Mouse (Mus musculus) CH12.LX (cell line): ENCODE measurements around the gene Pou2f3. TPM values are rescaled to one million over a fixed set of nuclear protein-coding genes. Genes with fewer than 3 reads are reported as not detected.

Experiments
- DNase-seq: peaks from one replicate; pipeline ENCODE4 v3.0.0-alpha.2; 2013; ENCODE audit errors: extremely low read depth
- H3K27ac ChIP-seq: 2 replicates; pipeline ENCODE4 v1.5.1; 2012; ENCODE audit warnings: low read depth, mild to moderate bottlenecking, control low read depth, moderate library complexity; ENCODE audit not compliant: insufficient read depth
- H3K27me3 ChIP-seq: replicated peaks from 2 replicates; pipeline ENCODE3; 2012; ENCODE audit warnings: inconsistent platforms
- H3K36me3 ChIP-seq, 2 experiments: replicated peaks in 1 of 2; 2 replicates each; pipeline versions ENCODE3 to v1.6.1; 2012; ENCODE audit warnings: inconsistent platforms in 1 of 2, low read length in 1 of 2, mild to moderate bottlenecking in 1 of 2, mixed read lengths in 1 of 2, moderate library complexity in 1 of 2; ENCODE audit not compliant: control insufficient read depth in 1 of 2, insufficient read depth in 1 of 2
- H3K4me1 ChIP-seq, 2 experiments: 2 replicates each; pipeline ENCODE4 v1.6.1; 2012; ENCODE audit warnings: inconsistent platforms in 1 of 2, moderate library complexity in 1 of 2; ENCODE audit not compliant: insufficient read depth in 2 of 2, control insufficient read depth in 1 of 2
- H3K4me2 ChIP-seq: 2 replicates; pipeline ENCODE4 v1.6.1; 2012; ENCODE audit warnings: low read depth, mild to moderate bottlenecking, control low read depth; ENCODE audit not compliant: poor library complexity, insufficient read depth, severe bottlenecking
- H3K4me3 ChIP-seq, 3 experiments: fragments of 150-350 bp in 1 of 3; sonication (generic) in 1 of 3; replicated peaks in 1 of 3; 2 replicates each; pipeline versions ENCODE3 to v1.5.1; 2011 to 2012; ENCODE audit warnings: low read depth in 2 of 3, low read length in 2 of 3, mild to moderate bottlenecking in 2 of 3, moderate library complexity in 2 of 3, control low read depth in 1 of 3, improper control_type of control experiment in 1 of 3, inconsistent platforms in 1 of 3, mixed read lengths in 1 of 3; ENCODE audit not compliant: poor library complexity in 1 of 3
- H3K79me2 ChIP-seq: replicated peaks from 2 replicates; pipeline ENCODE4 v1.6.1; 2012; ENCODE audit warnings: mild to moderate bottlenecking, moderate library complexity; ENCODE audit not compliant: control insufficient read depth, poor library complexity, insufficient read depth, severe bottlenecking; ENCODE audit errors: extremely low read depth
- H3K9ac ChIP-seq: 2 replicates; pipeline ENCODE4 v1.6.1; 2012; ENCODE audit warnings: low read depth, mild to moderate bottlenecking, control low read depth, moderate library complexity; ENCODE audit not compliant: insufficient read depth
- H3K9me3 ChIP-seq: replicated peaks from 2 replicates; pipeline ENCODE3; 2012; ENCODE audit warnings: low read length, inconsistent platforms, mixed read lengths
- CHD1 ChIP-seq: IDR thresholded peaks from 2 replicates; pipeline ENCODE4 v1.6.1; 2012; ENCODE audit warnings: low read depth, low read length, improper control_type of control experiment, inconsistent platforms
- CTCF ChIP-seq, 2 experiments: IDR thresholded peaks in 1 of 2; conservative IDR thresholded peaks in 1 of 2; 2 replicates each; pipeline ENCODE4 v1.5.1; 2011 to 2012; ENCODE audit warnings: low read depth in 2 of 2, low read length in 2 of 2, improper control_type of control experiment in 1 of 2, inconsistent platforms in 1 of 2, mild to moderate bottlenecking in 1 of 2, moderate library complexity in 1 of 2
- EP300 ChIP-seq: IDR thresholded peaks from 2 replicates; pipeline ENCODE4 v1.6.1; 2011; ENCODE audit warnings: low read length, improper control_type of control experiment
- ETS1 ChIP-seq: conservative IDR thresholded peaks from 2 replicates; pipeline ENCODE4 v1.6.1; 2012; ENCODE audit warnings: low read depth, mild to moderate bottlenecking, inconsistent platforms, low read length, improper control_type of control experiment, moderate library complexity
- HCFC1 ChIP-seq: IDR thresholded peaks from 2 replicates; pipeline ENCODE4 v1.6.1; 2012; ENCODE audit warnings: low read depth, mild to moderate bottlenecking, inconsistent platforms, low read length, improper control_type of control experiment
- IRF4 ChIP-seq: IDR thresholded peaks from 2 replicates; pipeline ENCODE4 v1.6.1; 2014; ENCODE audit warnings: low read depth, mild to moderate bottlenecking, inconsistent platforms, low read length, improper control_type of control experiment
- KAT2A ChIP-seq: IDR thresholded peaks from 2 replicates; pipeline ENCODE4 v1.6.1; 2012; ENCODE audit warnings: low read length, improper control_type of control experiment, inconsistent platforms; ENCODE audit not compliant: insufficient replicate concordance
- NELFE ChIP-seq: IDR thresholded peaks from 2 replicates; pipeline ENCODE4 v1.6.1; 2011; ENCODE audit warnings: low read depth, low read length, improper control_type of control experiment
- POLR2A ChIP-seq: IDR thresholded peaks from 2 replicates; pipeline ENCODE4 v1.6.1; 2011; ENCODE audit warnings: low read depth, mild to moderate bottlenecking, improper control_type of control experiment, low read length
- POLR2AphosphoS2 ChIP-seq: IDR thresholded peaks from 2 replicates; pipeline ENCODE4 v1.6.1; 2011; ENCODE audit warnings: low read depth, low read length, improper control_type of control experiment
- RAD21 ChIP-seq: IDR thresholded peaks from 2 replicates; pipeline ENCODE4 v1.6.1; 2011; ENCODE audit warnings: low read depth, mild to moderate bottlenecking, low read length, improper control_type of control experiment, moderate library complexity
- SIN3A ChIP-seq: IDR thresholded peaks from 2 replicates; pipeline ENCODE4 v1.6.1; 2012; ENCODE audit warnings: low read length, improper control_type of control experiment, inconsistent platforms
- TBP ChIP-seq: conservative IDR thresholded peaks from 2 replicates; pipeline ENCODE4 v1.6.1; 2011; ENCODE audit warnings: low read depth, low read length, improper control_type of control experiment
- TCF12 ChIP-seq: IDR thresholded peaks from 2 replicates; pipeline ENCODE4 v1.6.1; 2014; ENCODE audit warnings: low read depth, mild to moderate bottlenecking, inconsistent platforms, low read length, improper control_type of control experiment
- UBTF ChIP-seq: IDR thresholded peaks from 2 replicates; pipeline ENCODE4 v1.6.1; 2012; ENCODE audit warnings: low read depth, mild to moderate bottlenecking, inconsistent platforms, low read length, improper control_type of control experiment, moderate library complexity
- USF1 ChIP-seq: IDR thresholded peaks from 2 replicates; pipeline ENCODE4 v1.6.1; 2014; ENCODE audit warnings: low read depth, mild to moderate bottlenecking, inconsistent platforms, low read length, improper control_type of control experiment
- ZKSCAN1 ChIP-seq: IDR thresholded peaks from 2 replicates; pipeline ENCODE4 v1.6.1; 2012; ENCODE audit warnings: low read depth, inconsistent platforms, low read length, improper control_type of control experiment, borderline replicate concordance
- ZMIZ1 ChIP-seq: IDR thresholded peaks from 2 replicates; pipeline ENCODE4 v1.6.1; 2012; ENCODE audit warnings: low read depth, mild to moderate bottlenecking, inconsistent platforms, low read length, improper control_type of control experiment
- dilution Hi-C: fragments of 300-500 bp; cut with MboI; formaldehyde crosslinking; loops from 2 replicates; pipeline ENCODE4 v1.14.3; 2020; ENCODE audit warnings: low sequenced_read_pairs; ENCODE audit not compliant: extremely low pct_unique_long_range_greater_than_20kb, extremely low pct_ligation_motif_present
- in situ Hi-C: fragments of 300-500 bp; cut with MboI; formaldehyde crosslinking; loops from 3 replicates; pipeline ENCODE4 v1.14.3; 2019; ENCODE audit warnings: low sequenced_read_pairs, low pct_ligation_motif_present, low pct_unique_long_range_greater_than_20kb, mixed read lengths
- polyA plus RNA-seq: library from polyadenylated mRNA; unstranded; fragments of >175 nt; gene quantifications from 2 replicates; pipeline ENCODE4 v1.2.1, GENCODE M21; 2012; ENCODE audit warnings: low read depth; ENCODE audit not compliant: insufficient read length
- total RNA-seq, 2 experiments: library from RNA; depleted of rRNA; stranded (reverse); fragments of 300-350 nt in 1 of 2; fragments of >200 nt in 1 of 2; gene quantifications; 2 replicates each; pipeline ENCODE4 v1.2.3; 2012 to 2014

The Pou2f3 gene
- total and polyA plus RNA-seq, 3 experiments = 0.21 to 0.49 TPM; not detected in 1

DNA sequence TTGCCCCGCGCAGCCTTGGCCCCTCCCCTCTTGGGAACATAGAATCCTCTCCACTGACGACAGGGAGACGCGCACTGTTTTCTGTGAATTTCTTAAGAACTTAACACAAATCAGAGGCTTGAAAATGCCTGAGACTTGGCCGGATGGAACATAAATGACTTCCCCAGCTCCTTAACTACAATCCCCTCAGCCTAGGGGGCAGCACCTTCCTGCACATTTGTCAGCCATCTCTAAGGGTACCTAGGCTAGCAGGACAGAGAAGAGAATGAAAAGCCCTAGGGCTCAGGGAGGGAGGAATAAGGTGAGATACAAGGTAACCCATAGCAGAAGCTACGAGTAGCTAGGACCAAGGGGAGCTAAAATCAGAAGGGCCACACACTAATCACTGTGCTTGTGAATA lies 32.0 kb downstream of the Pou2f3 start:
- no peaks in the 10 kb centered on the region for H3K9me3 ChIP-seq
- H3K27me3 ChIP-seq = peaks cover 47% of the 10 kb centered on the region
- no peak overlapping the region for H3K9ac ChIP-seq
- no peaks in the 10 kb centered on the region for H3K36me3 ChIP-seq
- H3K27ac ChIP-seq = no peak overlapping the region
- H3K4me2 ChIP-seq = no peak overlapping the region
- H3K4me1 ChIP-seq = no peaks in the 10 kb centered on the region
- in situ Hi-C loops = no loop called here
- dilution Hi-C loops = no loop called here
- no peak for DNase-seq
- H3K4me3 ChIP-seq = no peak overlapping the region
- H3K79me2 ChIP-seq = no peaks in the 10 kb centered on the region
- TF ChIP-seq EP300 (no peak), POLR2A (no peak), RAD21 (peak; percentile 18), TCF12 (no peak), POLR2AphosphoS2 (no peak), ETS1 (no peak), USF1 (no peak), SIN3A (no peak), TBP (no peak), CTCF (conservative IDR thresholded peaks at IDR 0.05 in 1 of 2, IDR thresholded peaks at IDR 0.05 in 1 of 2; ENCODE audit: low read depth in 2 of 2, low read length in 2 of 2) (peak in 1 of 2 experiments; percentile 47; a peak in 2 of 4 replicates), KAT2A (no peak), ZKSCAN1 (no peak), ZMIZ1 (no peak), IRF4 (no peak), UBTF (no peak), HCFC1 (no peak), NELFE (no peak)

- Histone ChIP-seq H3K4me1 (no peaks in the 10 kb centered on the region), H3K9ac (no peak overlapping the region), H3K4me2 (no peak overlapping the region), H3K36me3 (no peaks in the 10 kb centered on the region), H3K27me3 (peaks cover 79% of the 10 kb centered on the region), H3K4me3 (no peak overlapping the region), H3K79me2 (no peaks in the 10 kb centered on the region), H3K9me3 (no peaks in the 10 kb centered on the region), H3K27ac (no peak overlapping the region)
- in situ Hi-C loops (no loop called here), dilution Hi-C loops (no loop called here)
- no peak for TF ChIP-seq CHD1
- DNase-seq = no peak
Measured at GRCm38 (mm10) chr9:43167081-43167480, 43.1 kb downstream of the Pou2f3 start.
